Mouse (Mus musculus): Measurements from ENCODE around the gene Slc25a40.

Slc25a40 gene

GRCm38 (mm10) chr5:8491778-8492177, 69.1 kb downstream of the Slc25a40 start:
- no peak for DNase-seq

Data from kidney, adult 11 months (tissue).